Mouse (Mus musculus) cerebral cortex, adult 2 months (tissue): ENCODE measurements around the gene Fmo6.

Source experiments
- WGBS: fragments of 180-500 bp; shearing (Covaris S2); methylation state at CpG from one replicate; pipeline ENCODE4 v1.1.7; 2018; 5-methylcytosine and 5-hydroxymethylcytosine counted together

Fmo6 gene

GRCm38 (mm10) chr1:162937415-162937814 is at the start of gene Fmo6:
Gene Fmo6 (minus strand): TSS chr1:162937515.
- 90% methylated on average over 6 of the region's 6 CpGs for WGBS

- WGBS, result 91% methylated on average over 1 of the region's 1 CpGs
Observed at GRCm38 (mm10) chr1:162986777-162987176, 49.5 kb upstream of the Fmo6 start.

DNA sequence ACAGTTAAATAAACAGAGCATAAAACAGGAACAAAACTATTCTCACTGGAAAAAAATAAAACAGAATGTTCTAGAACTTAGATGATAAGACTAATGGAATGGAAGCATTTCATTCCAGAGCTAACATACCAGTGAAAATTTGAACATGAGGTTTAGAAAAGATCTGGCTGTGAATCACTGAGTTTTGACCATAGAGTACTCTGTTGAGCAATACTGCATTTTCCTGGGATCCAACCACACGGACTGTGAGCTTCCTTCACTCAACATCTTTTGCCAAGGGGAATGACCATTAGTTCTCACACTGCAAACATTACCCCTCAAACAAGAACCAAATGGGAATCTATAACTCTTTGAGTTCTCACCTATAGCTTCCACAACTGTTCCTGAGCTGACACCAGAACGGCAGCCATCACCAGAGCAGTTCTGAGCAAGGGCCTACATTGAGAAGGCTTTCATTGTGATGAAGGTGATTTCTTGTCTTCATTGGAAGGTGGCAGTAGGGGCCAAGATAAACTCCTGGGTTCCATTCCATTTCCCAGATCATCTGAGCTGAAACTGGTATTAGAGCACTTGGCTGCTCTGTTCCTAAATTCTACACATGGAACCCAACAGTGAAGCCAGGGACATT is 48.9 kb upstream of the Fmo6 start:
- 89% methylated on average over 2 of the region's 2 CpGs for WGBS

- 92% methylated on average over 1 of the region's 1 CpGs for WGBS
Observed at GRCm38 (mm10) chr1:162984428-162984827, 47.1 kb upstream of the Fmo6 start, which contains the start of gene Fmo3. Gene Fmo3 (minus strand): TSS chr1:162984528.

- 75% methylated on average over 2 of the region's 2 CpGs for WGBS
Observed at GRCm38 (mm10) chr1:162963556-162963955, 26.2 kb upstream of the Fmo6 start.

DNA sequence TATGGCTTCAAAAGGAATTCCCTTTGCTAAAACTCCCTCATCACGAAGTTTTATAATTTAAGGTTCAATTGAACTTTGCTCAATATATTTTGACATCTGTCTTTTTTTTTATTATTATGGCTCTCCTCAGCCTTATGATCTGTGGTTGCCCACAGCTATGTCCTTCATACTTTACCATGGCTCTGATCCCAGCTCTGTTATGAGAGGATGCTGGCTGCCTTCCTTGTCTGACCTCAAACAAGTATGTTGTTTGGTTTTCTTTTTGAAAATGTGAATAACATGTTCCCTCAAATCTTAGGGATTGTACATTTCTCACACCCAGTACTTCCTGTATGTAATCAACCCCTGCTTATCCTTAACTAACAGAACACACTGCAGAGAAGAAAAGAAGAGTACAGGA is 20.1 kb upstream of the Fmo6 start:
- 72% methylated on average over 1 of the region's 1 CpGs for WGBS

DNA sequence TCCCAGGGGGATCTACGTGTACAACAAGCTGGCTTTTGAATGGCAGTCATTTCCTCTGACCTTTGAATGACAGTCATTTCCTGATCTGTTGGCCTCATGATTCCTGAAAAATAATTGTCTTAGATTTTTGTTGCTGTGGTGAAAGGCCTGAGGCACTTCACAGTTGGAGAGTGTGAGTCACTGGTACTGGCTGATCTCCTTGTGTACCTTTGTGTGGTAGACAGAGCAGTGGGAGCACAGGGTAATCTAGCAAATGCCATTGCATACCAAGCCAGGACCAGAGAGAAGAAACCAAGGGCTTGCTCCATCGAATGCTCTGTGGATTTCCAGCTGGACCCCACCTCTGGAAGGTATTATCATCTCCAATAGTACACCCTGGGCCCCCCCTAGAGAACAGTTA is 15.8 kb upstream of the Fmo6 start:
- WGBS, result 77% methylated on average over 2 of the region's 2 CpGs

DNA sequence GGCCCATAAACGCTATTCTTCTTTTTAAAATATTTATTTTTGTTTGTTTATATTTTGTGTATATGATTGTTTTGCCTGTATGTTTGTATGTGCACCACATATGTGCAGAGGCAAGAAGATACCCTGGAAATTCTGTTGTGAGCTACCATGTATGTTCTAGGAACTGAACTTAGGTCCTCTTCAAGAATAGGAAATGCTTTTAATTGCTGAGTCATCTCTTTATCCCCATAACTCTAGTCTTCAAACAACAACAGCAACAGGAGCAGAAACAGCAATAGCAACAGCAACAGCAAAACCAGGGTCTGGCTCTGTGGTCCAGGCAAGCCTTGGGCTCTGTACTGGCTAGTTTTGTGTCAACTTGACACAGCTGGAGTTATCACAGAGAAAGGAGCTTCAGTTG is 12.4 kb upstream of the Fmo6 start:
- 100% methylated on average over 1 of the region's 1 CpGs for WGBS

DNA sequence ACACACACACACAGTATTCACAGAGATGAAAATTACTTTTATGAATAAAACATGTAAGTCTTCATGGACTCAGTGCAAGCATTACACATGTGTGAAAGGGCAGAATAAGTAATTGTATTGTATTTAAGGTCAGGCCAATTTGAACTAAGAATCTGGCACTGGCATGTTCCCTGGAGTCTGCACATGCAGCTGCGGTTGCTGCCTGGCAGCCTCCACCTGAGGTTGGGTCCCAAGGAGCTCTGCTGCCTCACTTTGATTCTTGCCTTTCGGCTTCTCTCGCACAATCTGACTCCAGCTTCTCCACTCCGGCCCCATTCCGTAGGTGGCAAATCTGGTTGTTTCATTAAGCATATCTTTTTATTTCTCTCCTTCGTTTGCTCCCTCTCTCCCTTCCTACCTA is 10.6 kb upstream of the Fmo6 start:
- WGBS, result 86% methylated on average over 6 of the region's 6 CpGs

GRCm38 (mm10) chr1:162946837-162947558 is 9.7 kb upstream of the Fmo6 start:
- WGBS, result 68% methylated on average over 4 of the region's 4 CpGs

DNA sequence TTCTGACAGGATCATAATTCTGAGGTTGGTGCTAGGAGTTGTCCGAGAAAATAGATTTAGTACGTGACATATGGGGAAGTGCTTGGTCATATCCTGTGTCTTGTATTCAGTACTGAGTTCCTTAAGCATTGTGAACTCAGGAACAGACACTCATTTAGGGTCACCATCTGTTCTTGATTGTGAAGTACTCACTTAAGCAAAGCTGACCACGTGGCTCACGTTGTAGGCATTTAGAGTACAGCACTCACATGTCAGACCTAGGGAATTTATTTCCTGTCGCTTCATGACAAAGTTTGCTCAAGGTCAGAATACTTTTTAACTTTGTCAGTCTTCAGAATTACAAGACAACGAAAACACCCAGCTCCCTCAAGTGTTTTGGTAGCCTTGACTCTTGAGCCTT is 6.4 kb upstream of the Fmo6 start:
- WGBS, result 72% methylated on average over 6 of the region's 6 CpGs

DNA sequence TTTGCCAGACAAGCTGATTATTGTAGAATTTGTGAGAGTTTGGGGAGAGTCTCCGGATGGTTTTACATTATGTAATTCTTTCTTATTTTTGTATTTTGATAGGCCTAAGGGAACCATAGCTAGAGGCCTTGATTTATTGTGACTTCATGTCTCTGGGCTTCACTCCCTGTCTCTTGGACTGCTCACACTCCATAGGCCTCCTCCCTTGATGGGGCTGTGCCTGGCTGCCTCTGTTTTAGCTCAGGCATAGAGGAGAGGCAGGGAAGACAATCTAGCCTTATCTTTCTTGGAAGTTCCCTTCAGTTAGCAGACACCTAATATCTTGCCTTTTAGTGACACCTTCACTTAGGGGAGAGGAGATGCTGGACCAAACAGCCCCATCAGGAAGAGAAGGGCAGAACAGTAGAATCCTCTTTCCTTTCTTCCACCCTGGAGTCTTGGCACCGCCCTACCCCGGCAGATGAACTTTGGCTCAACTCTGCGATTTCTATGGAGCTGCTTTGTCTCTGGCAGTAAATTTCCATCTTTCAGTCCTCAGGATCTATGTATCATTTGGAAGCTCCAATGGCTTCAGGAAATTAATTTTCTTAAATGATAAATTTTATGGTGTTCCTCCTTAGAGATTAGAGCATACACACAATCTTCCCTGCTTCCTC is 1.5 kb upstream of the Fmo6 start:
- 76% methylated on average over 4 of the region's 4 CpGs for WGBS

DNA sequence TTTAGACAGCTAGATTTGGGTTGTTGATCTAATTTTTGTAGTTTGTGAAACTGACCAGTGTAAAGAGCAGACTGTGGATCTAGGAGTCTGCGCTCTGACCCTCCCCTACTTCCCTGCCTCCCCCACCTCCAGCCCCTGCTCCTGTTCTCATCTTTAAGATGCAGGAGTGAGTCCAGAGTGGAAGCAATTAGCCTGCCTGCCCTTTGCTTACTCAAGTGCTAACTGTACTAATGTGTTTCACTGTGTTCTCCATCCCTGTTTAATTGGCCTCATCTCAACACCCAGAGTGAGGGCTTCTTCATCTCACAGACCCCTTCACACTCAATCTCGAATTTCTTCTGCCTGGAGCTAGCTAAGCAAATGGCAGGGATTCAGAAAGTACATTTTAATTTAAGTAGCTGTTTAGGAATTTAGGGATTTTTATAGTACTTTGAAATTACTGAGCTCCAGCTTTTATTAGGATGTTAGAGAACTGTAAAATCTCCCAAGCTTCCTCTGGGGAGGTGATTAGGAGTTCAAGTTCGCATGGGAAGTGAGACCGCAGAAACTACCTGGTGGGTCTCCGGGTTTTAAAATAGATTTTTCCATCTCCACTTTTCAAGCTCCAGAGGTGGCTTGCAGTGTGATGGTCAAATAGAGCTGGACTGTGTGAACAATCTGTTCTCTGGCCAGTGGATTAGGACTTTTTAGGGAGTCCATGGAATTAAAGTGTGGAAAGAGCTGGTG is 818 bp upstream of the Fmo6 start:
- whole genome bisulfite sequencing, result 66% methylated on average over 5 of the region's 5 CpGs

- 52% methylated on average over 4 of the region's 4 CpGs for WGBS
Observed at GRCm38 (mm10) chr1:162934374-162935012, 2.8 kb downstream of the Fmo6 start.

DNA sequence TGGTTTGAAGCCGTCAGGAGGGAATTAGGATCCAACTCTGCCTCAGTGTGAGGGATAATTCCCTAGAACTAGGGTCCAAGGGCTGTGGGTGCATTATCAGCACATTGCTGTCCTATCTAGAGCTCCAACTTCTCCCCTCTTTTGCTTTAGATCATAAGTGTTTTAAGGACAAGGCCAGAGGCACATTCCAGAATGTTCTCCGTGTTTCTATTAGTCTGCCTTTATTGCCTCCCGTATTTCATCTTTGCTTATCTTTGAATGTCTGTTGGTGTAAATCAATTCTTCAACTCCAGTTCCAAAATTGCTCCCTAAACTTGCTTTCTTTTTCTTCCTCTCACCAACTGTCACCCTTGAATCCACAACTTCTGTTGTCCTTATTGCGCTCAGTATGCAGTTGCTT is 4.9 kb downstream of the Fmo6 start:
- 90% methylated on average over 4 of the region's 4 CpGs for WGBS

DNA sequence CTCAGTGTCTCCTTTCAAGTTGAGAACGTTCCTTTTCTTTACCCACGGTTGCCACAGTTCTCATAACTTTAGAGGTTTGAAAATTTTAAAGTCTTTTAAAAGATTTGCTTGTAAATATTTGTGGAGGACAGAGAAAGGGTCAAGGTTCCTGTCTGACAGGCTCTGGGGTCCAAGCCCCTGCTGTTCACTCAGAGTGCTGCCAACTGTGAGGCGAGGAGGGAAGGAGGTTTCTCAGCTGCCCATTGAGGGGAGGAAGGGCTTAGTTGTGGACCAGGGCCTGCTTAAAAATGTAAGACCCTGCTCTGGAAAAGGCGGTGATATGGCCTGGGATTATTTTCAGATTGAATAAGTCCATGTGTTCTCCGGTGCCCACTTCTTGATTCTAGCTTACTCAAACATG is 5.4 kb downstream of the Fmo6 start:
- 73% methylated on average over 5 of the region's 5 CpGs for WGBS

DNA sequence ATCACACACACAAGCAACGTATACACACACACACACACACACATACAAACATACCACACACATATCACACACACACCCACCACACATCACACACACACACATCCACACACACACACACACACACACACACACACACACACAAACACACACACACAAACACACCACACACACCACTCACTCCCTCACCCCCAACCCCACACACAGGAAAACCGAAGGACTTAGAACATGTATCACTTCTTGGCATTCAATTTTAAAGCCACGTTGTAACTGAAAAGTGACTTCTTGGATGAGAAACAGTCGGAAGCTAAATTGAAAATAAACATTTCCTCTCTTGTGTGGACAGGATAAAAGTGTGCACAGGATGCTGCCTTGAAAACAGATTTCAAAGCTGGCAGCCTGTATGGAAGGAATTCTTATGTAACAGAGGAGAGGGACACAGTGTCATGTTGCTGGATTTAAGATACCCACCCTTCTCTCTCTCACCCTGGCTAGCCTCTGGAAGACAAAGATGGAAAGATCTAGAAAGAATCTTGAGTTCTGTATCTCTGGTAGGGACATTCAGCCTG is 5.9 kb downstream of the Fmo6 start:
- 39% methylated on average over 4 of the region's 4 CpGs for WGBS

- WGBS, result 53% methylated on average over 2 of the region's 2 CpGs
Observed at GRCm38 (mm10) chr1:162930631-162931030, 6.7 kb downstream of the Fmo6 start.

- 95% methylated on average over 3 of the region's 3 CpGs for WGBS
Observed at GRCm38 (mm10) chr1:162929146-162929545, 8.2 kb downstream of the Fmo6 start.

GRCm38 (mm10) chr1:162925121-162925520 is 12.2 kb downstream of the Fmo6 start:
- 79% methylated on average over 1 of the region's 1 CpGs for WGBS

DNA sequence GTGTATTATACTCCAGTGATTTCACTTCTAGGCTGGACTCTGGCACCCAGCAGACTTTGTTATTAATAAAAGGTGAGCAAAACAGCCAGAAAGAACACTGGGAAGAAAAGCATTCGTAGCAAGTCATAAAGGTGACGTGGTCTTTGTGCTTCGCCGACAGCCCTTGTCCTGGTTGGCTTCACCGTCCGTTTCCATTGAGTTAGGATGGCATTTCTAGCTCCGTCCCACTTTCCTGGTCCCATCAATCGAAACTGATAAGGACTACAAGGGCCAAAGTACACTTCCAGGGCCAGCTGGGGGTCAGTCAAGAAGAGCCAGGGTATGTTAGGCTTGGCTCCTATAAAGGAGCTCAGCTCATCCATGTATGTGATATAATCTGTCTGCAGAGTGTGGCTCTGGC is 20.7 kb downstream of the Fmo6 start:
- WGBS, result 86% methylated on average over 8 of the region's 8 CpGs
